Mouse (Mus musculus) left cerebral cortex, adult 18-20 months (tissue): Measurements from ENCODE around the gene Sap18b. TPM values are rescaled to one million over a fixed set of nuclear protein-coding genes. Genes with fewer than 3 reads are reported as not detected.

Experiments
- DNase-seq, 2 experiments: peaks; one replicate each; pipeline ENCODE4 v3.0.0; 2021 to 2022; ENCODE audit warnings: low spot score in 2 of 2, mixed read lengths in 1 of 2
- total RNA-seq, 2 experiments: library from RNA; stranded (reverse); gene quantifications; 2 replicates each; pipeline ENCODE4 v1.2.3; 2021

Sap18b gene
- total RNA-seq, 2 experiments from 2014 or later: 78.1 to 96.2 TPM

- DNase-seq: no peak
These were observed 50.1 kb downstream of the Sap18b start for GRCm38 (mm10) chr8:95875270-95875669.

Other genes starting within 250 kb of the Sap18b start
- gene Prss54, start 249.0 kb upstream of the Sap18b start, total RNA-seq: not detected
- 1 to 10 TPM; 2.0 to 2.8 TPM for gene Gins3, start 191.9 kb upstream of the Sap18b start, total RNA-seq
- 1,000 to 10,000 TPM; 1,666 to 1,729 TPM for gene Ndrg4, start 148.4 kb upstream of the Sap18b start, total RNA-seq
- gene Setd6, start 109.5 kb upstream of the Sap18b start, total RNA-seq: 10 to 100 TPM; 17.2 to 17.6 TPM
- 100 to 1,000 TPM; 129 to 130 TPM for gene Cnot1, start 17.9 kb upstream of the Sap18b start, total RNA-seq
- gene Slc38a7, start 28.2 kb downstream of the Sap18b start, total RNA-seq: 10 to 100 TPM; 24.4 to 28.7 TPM
- gene Got2, start 63.2 kb downstream of the Sap18b start, total RNA-seq: 100 to 1,000 TPM; 231 to 248 TPM